Mouse (Mus musculus) stomach, postnatal 0 days (tissue): ENCODE measurements around the gene Fabp6. TPM values are rescaled to one million over a fixed set of nuclear protein-coding genes. Genes with fewer than 3 reads are reported as not detected.
A peak's percentile ranks its signal among the peaks of the same experiment; 100 is the strongest.

Experiments
- ATAC-seq: fragments of 200-750 bp; cut with Nextera tagmentation; 2 replicates; pipeline ENCODE4 v1.8.0; 2017; ENCODE audit not compliant: low FRiP score, low TSS enrichment
- DNase-seq: peaks from one replicate; pipeline ENCODE4 v3.0.0-alpha.2; 2016; ENCODE audit warnings: low spot score
- H3K27ac ChIP-seq: fragments of 300-500 bp; sonication (generic); replicated peaks from 2 replicates; pipeline ENCODE4 v1.5.1; 2014; ENCODE audit warnings: mild to moderate bottlenecking, control low read depth
- H3K27me3 ChIP-seq: fragments of 300-500 bp; sonication (generic); 2 replicates; pipeline ENCODE4 v1.6.1; 2014; ENCODE audit warnings: low read length; ENCODE audit not compliant: control insufficient read depth, insufficient read depth
- H3K36me3 ChIP-seq: fragments of 300-500 bp; sonication (generic); 2 replicates; pipeline ENCODE4 v1.6.1; 2014; ENCODE audit warnings: low read length, mixed read lengths; ENCODE audit not compliant: control insufficient read depth, insufficient read depth
- H3K4me1 ChIP-seq: fragments of 300-500 bp; sonication (generic); replicated peaks from 2 replicates; pipeline ENCODE4 v1.6.1; 2014; ENCODE audit warnings: antibody characterized with exemption; ENCODE audit not compliant: control insufficient read depth, insufficient read depth
- H3K4me2 ChIP-seq: fragments of 300-500 bp; sonication (generic); replicated peaks from 2 replicates; pipeline ENCODE4 v1.6.1; 2014; ENCODE audit warnings: low read depth, mild to moderate bottlenecking, control low read depth, moderate library complexity
- H3K4me3 ChIP-seq: fragments of 300-500 bp; sonication (generic); 2 replicates; pipeline ENCODE4 v1.5.1; 2014; ENCODE audit warnings: low read depth, low read length, control low read depth
- H3K9ac ChIP-seq: fragments of 300-500 bp; sonication (generic); 2 replicates; pipeline ENCODE4 v1.6.1; 2014; ENCODE audit warnings: mild to moderate bottlenecking, low read length, control low read depth, mixed read lengths
- H3K9me3 ChIP-seq: fragments of 300-500 bp; sonication (generic); 2 replicates; pipeline ENCODE4 v1.6.1; 2016; ENCODE audit warnings: low read length; ENCODE audit not compliant: control insufficient read depth
- CTCF ChIP-seq: IDR thresholded peaks from 2 replicates; pipeline ENCODE4 v1.5.1; 2016; ENCODE audit warnings: antibody characterized with exemption, low read depth, mild to moderate bottlenecking, moderate library complexity
- EP300 ChIP-seq: optimal IDR thresholded peaks from 2 replicates; pipeline ENCODE3; 2016; ENCODE audit warnings: antibody characterized with exemption
- WGBS: fragments of 180-500 bp; shearing (Covaris S2); extraction: QIAGEN DNeasy Blood & Tissue Kit; methylation state at CpG from one replicate; pipeline ENCODE4 v1.1.7; 2014; 5-methylcytosine and 5-hydroxymethylcytosine counted together
- polyA plus RNA-seq: library from polyadenylated mRNA; unstranded; fragments of >200 nt; fragmentation: Nextera tagmentation; extraction: Ambion mirVana; gene quantifications from 2 replicates; pipeline ENCODE4 v1.2.1, GENCODE M21; 2015

Fabp6 gene
- polyA plus RNA-seq, 1 experiment from 2014 or later = 5.9 TPM

DNA sequence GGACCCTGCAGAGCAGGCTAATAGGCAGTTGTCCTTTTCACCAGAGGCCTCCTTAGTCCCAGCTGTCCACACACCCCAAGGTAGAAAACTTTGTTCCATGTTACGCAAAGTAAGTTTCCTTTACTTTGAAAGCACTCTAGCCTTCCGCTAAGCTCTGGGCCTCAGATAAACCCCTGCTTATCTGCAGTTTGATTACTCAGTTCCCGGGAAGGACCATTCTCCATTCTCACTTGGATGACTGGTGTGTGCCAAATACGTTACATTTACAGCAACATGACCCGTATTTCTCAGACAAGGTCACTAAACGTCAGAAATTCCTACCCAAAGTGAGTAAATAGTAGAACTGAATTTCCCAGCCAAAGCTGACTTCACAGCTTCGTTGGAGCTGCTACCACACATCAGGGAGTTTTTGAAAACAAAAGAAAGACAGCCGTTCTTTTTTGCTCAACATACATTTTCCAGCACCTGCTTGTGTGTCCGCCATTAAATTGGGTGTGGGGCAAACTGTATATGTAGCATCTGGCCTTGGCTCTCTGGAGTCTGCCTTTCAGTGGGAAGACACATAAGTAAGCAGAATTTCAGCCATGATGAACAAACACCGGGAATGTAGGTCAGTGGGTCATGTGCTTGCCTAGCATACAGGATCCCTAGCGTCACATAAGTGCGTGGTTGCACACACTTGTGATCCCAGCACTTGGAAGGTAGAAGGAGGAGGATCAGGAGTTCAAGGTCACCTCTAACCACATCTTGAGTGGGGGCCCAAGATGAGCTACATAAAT is 52.5 kb downstream of the Fabp6 start:
- Histone ChIP-seq H3K9me3 (no peaks in the 10 kb centered on the region), H3K4me1 (peaks cover 5% of the 10 kb centered on the region), H3K27me3 (no peaks in the 10 kb centered on the region), H3K27ac (peak overlapping the region; percentile 70), H3K4me2 (no peak overlapping the region), H3K36me3 (no peaks in the 10 kb centered on the region), H3K9ac (no peak overlapping the region), H3K4me3 (no peak overlapping the region)
- TF ChIP-seq EP300 (no peak), CTCF (no peak)
- ATAC-seq = peak; percentile 66
- peak; percentile 44 for DNase-seq
- 35% methylated on average over 12 of the region's 12 CpGs for WGBS

- TF ChIP-seq EP300 (no peak), CTCF (no peak)
- peak; percentile 64 for DNase-seq
- no peak overlapping the region for H3K4me2 ChIP-seq
Observed at GRCm38 (mm10) chr11:43548148-43548547, 53.2 kb downstream of the Fabp6 start.

GRCm38 (mm10) chr11:43546678-43547077 is 54.7 kb downstream of the Fabp6 start:
- no peak overlapping the region for H3K9ac ChIP-seq
- no peaks in the 10 kb centered on the region for H3K9me3 ChIP-seq
- ATAC-seq (no peak), DNase-seq (no peak)
- TF ChIP-seq CTCF = no peak
- no peak for TF ChIP-seq EP300
- H3K27me3 ChIP-seq = no peaks in the 10 kb centered on the region
- H3K27ac ChIP-seq = no peak overlapping the region
- no peaks in the 10 kb centered on the region for H3K36me3 ChIP-seq
- 68% methylated on average over 4 of the region's 4 CpGs for WGBS
- peaks cover 5% of the 10 kb centered on the region for H3K4me1 ChIP-seq
- no peak overlapping the region for H3K4me2 ChIP-seq
- no peak overlapping the region for H3K4me3 ChIP-seq

More at GRCm38 (mm10) chr11:43548148-43548547, 53.2 kb downstream of the Fabp6 start:
- ATAC-seq = peak; percentile 3; the same call in 1 of the 2 replicates
- H3K4me3 ChIP-seq = no peak overlapping the region
- H3K36me3 ChIP-seq = no peaks in the 10 kb centered on the region
- H3K9me3 ChIP-seq = no peaks in the 10 kb centered on the region
- H3K9ac ChIP-seq = 0 out of 2 replicates have a peak overlapping the region, but pooled peaks have one; percentile 27
- 26% methylated on average over 7 of the region's 7 CpGs for WGBS
- H3K4me1 ChIP-seq = peaks cover 5% of the 10 kb centered on the region
- no peaks in the 10 kb centered on the region for H3K27me3 ChIP-seq
- H3K27ac ChIP-seq = peak overlapping the region; percentile 70

Other genes with a start within 250 kb of the Fabp6 start
- gene Pttg1, start 175.3 kb downstream of the Fabp6 start, polyA plus RNA-seq = 66.8 and 66.9 TPM in 2 replicates
- gene Slu7, start 167.8 kb downstream of the Fabp6 start, polyA plus RNA-seq = 38.1 and 39.3 TPM in 2 replicates
- gene C1qtnf2, start 127.3 kb downstream of the Fabp6 start, polyA plus RNA-seq = 18.0 and 19.8 TPM in 2 replicates
- 5.2 and 5.5 TPM in 2 replicates for gene Ccnjl, start 72.8 kb downstream of the Fabp6 start, polyA plus RNA-seq
- 2.4 TPM in 2 replicates for gene 4933415A04Rik, start 14.5 kb downstream of the Fabp6 start, polyA plus RNA-seq
- gene Pwwp2a, start 80.5 kb upstream of the Fabp6 start, polyA plus RNA-seq = 11.3 and 12.2 TPM in 2 replicates
- gene Ttc1, start 146.5 kb upstream of the Fabp6 start, polyA plus RNA-seq = 54.7 TPM in 2 replicates